Mouse (Mus musculus): ENCODE results near the gene Tbc1d5.
"Not testable (repeated sequence)": the region's sequence is repeated elsewhere in the genome, so short reads cannot be mapped to it uniquely, and the experiment has no call there.

The Tbc1d5 gene

DNA sequence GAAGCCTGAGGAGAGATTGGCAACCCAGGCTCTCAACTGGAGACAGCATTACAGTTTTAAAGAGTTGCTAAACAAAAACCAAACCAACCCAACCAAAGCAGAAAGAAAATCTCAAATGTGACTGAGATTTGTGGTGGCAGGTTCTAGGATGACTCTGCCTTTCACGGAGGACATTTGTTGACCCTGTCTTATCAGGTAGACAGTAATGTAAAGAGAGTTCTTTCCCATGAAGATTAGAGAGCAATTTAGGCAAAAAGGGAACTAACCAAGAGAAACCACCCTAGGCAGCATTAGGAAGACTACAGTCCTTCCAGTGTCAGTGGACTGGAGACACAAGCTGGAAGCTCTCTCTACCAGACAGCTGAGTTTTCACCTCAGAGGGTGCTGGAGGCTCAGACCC is 438.3 kb downstream of the Tbc1d5 start:
- no peak for DNase-seq

DNA sequence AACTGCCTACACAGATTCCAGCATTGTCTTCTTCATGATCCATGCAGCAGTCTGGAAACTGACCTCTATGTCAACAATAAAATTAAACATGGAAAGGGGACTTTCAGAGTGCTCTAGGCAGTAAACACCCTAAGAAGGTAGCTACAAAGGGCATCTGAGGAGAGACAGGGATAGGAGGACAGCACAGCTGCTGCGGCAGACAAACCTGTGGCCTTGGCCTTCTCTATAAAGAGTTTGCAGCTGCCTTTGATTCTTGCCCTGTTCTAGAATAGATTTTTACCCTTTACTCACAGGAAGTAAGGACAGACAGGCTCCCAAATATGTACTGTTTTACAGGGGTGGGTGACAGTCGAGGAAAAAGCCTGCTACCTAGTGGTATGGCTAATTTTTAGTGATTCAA is 440.7 kb downstream of the Tbc1d5 start:
- DNase-seq = no peak

DNA sequence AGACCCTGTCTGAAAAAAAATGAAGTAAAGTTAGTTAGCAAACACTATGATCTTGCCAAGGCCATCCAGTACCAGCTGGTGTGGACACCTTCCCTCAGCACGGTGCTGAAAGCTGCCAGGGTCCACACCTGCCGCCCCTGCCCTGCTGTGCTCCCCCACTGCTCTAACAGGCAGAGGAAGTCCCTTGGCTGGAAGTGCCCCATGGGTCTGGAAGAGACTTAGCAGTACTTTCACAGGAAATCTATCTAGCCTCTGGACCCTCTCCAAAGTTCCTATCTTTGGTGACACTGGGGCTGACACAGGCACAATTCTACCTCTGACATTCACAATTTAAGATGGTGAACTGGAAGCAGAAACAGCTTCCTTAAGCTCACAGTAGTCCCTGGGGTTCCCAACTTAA is 442.1 kb downstream of the Tbc1d5 start:
- DNase-seq = no peak

DNA sequence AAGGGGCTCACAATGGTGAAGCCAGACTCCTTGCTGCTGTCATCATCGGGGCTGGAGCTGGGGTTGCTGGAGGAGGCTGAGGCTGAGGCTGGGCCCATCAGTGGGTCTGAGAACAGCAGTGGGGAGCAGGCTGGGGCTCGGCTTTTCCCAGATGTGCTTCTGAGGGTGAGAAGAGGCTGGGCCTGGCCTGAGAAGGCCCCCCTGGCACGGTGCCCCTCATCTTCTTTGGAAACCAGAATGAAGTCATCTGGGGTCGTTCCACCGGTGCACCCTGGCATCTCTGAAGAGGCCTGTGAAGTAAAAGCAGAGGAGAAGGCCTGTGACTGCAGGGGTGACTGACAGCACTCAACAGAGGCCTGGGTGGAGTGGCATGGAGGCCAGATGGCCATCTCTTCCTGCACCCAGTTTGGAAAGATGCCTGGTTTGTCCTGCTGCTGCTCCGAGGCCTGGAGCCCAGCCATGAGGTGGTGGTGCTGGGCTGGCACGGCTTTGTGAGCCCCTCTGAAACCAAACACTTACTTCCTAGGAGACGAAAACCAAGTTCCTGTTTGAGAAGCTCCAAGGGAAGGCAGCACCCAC is 443.1 kb downstream of the Tbc1d5 start:
- DNase-seq = peak; percentile 20

DNA sequence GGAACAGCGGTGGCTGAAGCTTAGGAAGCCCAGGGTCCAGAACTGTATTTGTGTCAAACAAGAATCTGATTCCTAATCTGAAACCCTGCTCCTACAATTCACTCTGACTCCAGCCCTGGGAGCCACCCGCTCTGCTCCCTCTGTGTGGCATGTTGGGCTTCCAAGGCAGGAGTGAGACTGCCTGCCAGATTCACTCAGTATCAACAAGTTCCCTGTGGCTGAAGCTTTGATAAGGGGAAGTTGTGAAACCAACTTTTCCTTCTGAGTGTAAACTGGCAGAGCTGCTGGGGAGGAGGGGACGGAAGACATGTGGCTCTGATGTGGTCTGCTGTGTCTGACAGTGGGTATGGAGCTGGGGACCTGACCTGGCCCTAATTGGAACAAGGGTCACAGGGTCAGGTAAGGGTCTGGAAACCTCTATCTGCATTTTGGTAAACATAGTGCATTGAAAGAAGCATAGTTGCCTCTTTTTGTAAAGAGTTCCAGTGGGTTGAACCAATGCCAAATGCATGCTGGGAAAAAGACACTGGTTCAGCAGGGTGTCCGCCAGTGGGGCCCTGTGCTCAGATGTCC is 443.7 kb downstream of the Tbc1d5 start:
- no peak for DNase-seq

DNA sequence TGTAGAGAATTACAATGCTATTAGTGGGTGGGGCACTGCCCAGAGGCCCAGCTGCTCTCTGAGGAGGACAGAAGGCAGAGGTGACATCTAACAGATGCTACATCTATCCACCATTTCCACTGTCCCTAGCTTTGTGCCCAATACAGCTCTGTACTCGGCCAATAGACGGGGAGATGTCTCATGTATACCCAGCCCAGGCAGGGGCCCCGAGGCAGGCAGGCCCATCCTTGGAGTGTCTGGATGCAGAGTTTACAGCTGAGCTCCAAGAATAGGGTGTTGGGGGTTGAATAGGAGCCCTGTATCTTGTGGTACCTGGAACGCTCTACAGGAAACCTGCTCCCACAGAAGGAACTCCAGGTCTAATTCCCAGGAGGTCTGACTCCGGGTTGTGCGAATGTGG is 444.4 kb downstream of the Tbc1d5 start:
- DNase-seq = no peak

DNA sequence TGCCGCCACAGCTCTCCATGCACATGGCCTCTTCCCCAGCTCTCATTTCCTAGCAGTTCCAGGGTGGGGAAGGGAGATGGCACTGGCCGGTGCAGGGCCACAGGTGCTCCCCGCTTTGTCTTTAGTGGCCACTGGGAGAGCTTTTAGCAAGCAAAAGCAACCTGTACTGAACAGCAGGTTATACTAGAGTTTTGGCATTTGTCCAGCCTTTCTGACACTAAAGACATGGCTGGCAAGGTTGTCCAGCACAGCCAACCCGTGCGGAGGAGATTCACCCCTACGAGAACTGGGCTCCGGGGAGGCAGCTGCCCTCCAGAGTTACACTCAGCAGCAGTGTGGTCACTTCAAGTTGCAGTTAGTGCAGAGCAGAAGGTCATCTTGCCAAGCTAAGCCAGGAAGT is 445.8 kb downstream of the Tbc1d5 start:
- DNase-seq = no peak

DNA sequence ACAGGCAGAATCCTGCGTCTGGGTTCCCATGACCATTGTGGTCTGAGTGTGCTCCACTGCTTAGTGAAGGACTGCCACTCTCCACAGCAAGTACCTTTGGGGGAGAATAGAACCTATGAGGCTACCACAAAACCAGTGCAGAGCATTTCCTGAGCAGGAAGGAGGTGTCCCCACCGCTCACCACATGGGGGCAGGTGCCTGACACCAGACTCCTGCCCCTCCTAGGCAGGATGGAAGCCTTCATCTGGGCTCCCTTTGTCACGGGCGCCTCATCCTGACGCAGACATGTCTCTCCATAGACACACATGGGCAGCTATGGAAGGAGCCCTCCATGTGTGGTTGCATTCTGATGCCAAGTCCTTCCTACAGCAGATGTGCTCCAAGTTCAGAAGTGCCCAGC is 447.3 kb downstream of the Tbc1d5 start:
- DNase-seq = no peak

DNA sequence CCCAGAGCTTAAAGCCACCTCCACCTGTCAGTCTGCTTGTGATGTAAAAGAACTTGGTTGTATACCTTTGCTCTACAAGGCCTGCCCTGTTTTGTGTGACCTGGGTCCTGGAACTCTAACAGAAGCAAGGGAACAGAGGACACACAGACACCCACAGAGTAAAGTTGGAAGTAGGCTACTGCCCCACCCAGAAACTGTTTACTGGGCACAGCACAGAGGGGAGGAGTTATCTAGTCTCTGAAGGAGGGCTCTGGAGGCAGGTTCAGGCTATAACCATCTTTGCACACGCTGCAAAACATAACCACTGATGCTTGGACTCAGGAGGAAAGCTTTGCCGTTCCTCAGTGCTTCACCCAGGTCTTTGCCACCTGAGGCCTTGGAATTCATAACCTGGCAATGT is 448.3 kb downstream of the Tbc1d5 start:
- no peak for DNase-seq

DNA sequence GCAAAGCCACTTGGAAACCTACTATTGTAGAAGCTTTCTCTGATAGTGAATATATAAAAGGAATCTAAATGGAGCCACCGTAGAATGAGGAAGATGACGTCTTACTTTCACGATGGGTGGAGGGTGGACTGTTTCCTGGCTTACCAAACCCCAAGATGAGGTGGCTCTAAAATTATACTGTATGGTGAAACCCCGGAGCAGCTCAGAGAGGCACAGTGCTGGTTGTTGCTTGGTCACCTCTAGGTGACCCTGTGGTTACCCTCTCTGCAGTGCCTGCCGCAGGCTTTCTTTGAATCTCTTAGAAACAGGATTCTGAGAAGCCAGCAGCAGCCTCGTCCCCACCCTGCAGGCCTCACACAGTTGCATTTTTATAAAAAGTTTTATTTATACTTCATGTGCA is 449.6 kb downstream of the Tbc1d5 start:
- DNase-seq = no peak

DNA sequence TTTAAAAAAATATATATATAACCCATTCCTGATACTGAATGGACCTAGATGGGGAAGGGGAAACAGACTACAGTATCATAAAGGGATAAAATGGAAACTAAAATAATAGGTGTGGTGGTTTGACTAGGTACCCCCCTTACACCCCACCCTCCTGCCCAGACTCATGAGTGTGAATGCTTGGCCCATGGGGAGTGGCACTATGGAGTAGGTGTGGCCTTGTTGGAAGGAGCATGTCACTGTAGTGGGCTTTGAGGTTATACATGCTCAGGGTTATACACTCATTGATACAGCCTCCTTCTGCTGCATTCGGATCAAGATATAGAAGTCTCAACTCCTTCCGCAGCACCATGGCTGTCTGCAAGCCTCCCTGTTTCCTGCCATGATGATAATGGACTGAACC is 450.1 kb downstream of the Tbc1d5 start:
- DNase-seq = no peak

DNA sequence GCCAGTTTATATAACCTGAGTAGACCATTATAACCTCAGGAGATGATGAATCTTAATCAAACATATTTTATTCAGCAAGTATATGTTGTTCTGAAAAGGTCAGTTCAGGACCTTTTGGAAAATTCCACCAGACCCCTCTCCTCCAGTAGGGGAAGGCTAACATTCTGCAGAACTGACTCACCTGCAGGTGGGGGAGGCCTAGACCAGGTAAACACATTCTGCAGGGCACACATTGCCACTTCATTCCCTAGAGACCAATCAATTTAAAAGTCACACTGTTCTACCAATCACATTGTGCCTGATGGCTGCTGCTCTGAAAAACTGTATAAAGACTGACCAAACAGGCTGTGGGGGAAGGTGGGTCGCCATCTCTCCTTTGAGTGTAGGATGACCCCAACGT is 452.9 kb downstream of the Tbc1d5 start:
- no peak for DNase-seq

DNA sequence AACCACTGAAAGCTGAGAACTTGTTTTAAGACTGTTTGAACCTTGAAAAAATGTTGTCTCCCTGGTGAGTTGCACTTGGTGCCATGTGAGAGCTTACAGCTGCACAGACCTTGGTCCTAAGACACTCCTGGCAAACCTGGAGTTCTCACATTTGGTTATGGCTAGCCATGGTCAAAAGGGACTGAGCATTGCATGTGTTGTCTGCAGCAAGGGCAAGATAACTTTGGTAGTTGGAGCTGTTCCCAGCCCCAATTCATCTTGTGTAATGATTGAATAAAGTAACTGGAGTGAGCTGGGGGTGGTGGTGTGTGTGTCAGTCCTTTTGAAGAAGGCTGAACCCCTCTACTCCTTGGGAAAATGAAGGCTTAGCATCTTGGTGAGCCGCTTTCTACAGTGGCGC is 454.8 kb downstream of the Tbc1d5 start:
- DNase-seq = no peak

DNA sequence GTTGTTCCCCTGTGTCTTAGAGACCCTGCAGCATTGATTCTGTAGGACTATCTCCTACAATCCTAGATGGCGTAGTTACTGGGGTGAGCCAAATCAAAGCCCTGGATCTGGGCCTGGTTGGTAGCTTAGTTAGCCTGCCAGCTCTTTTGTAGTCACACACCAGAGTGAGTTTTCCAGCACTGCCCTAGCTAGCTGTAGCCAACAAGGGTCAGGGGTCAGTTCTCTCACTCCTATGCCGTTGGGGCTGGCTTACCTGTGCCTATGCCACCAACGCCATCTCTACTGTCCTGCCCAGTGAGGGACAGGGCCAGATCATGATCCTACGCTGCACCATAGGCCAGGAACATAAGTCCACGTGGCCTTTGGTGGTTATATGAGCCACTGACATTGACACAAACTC is 461.6 kb downstream of the Tbc1d5 start:
- DNase-seq = no peak

DNA sequence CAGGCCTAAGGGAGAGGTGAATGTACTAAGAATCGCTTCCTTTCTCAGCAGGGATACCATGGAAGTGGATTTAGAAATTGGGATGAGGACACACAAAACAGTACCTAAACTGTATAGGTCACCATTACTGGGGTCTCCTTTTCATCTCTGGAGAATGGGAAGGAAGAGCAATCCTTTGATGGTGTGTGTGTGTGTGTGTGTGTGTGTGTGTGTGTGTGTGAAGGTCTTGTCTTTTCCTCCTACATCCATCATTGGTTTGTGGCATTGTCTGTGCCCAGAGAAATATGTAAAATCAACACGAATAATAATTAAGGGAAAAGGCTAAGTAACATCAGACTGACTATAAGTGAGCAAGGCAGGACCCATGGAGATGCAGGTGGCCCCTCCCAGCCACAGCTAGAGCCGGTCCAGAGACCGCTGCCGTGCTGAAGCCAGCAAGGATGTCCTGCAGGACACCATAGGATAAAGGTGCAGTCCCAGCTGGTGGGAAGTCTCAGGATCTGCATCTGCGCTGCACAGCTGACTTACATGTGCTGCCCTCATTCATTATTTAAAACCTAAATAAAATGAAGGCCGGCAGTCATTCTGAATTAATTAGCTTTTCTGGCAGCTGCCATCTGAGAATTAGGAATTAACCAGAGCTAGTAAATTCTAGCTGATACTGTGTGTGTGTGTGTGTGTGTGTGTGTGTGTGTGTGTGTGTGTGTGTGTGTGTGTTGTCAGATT is 468.5 kb downstream of the Tbc1d5 start:
- DNase-seq = no peak

DNA sequence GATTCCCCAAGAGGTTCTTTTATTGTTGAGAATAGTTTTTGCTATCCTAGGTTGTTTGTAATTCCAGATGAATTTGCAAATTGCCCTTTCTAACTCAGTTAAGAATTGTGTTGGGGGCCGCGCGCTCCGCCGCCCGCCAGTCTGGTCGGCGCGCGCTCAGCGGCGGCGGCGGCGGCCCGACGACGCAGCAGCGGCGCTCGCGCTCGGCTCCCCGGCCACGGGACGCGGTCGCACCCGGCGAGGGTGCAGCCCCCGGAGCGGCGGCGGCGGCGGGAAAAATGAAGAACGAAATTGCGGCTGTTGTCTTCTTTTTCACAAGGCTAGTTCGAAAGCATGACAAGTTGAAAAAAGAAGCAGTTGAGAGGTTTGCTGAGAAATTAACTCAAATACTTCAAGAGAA is 480.7 kb downstream of the Tbc1d5 start:
- not testable (repeated sequence) for DNase-seq

DNA sequence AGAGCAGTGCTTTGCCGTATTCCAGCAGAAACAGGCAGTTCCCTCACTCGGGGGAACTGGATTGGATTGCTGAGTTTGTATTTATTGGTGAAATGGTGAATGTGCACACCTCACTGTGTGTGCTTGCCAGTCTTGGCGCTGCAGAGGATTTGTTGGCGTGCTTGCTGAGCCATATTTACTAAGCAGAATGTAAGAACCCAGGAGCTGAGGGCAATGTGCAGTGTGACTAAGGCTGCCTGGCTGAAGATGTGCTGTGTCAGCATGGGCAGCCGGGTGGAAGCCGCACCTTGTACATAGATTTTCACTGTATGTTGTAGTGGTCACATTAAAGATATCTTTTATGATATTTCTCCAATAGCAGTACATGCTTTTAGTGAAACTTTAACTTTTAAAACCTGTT is 491.0 kb downstream of the Tbc1d5 start:
- no peak for DNase-seq

DNA sequence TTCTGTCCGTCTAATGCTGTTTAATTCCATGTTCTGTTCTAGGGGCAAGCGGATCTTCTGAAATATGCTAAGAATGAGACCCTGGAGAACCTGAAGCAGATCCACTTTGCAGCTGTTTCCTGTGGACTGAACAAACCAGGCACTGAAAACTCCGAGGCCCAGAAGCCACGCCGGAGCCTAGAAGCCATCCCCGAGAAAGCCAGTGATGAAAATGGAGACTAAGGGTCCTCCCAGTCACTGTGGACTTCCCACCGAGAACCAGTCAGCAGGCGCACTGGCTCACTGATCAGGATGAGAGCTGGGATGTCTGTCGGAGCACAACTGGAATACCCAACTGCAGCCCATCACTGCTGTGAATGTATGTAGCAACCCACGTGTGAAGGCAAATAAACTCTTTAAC is 491.5 kb downstream of the Tbc1d5 start:
- DNase-seq = no peak

DNA sequence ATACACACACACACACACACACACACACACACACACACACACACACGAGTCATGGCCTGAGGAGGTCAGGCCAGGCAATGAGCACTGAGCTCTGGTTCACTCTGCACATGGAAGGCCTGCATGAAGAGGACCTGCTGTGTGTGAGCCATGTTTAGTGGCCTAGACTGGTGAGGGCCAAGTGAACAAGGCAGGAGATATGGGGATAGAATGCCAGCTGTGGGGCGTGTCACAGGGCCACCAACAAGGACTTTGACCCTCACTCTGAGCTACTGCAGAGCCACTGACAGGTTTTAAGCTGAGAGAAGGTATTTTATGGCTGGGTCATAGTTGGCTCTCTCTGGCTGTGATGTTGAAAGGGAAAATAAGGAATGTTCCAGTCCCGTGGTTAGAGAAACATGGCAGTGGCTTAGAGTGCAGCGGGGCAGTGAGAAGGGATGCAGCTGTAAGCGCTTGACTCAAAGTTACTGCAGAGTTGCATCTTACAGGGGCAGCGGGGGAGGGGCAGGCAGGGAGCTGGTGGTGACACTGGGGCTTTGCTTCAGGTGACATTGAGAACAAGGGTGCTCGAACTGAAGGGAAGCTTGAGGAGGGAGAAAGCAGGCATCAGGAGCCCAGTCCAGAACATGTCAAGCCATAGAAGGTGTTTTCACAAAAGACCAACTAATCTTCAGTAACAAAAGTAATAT is 494.0 kb downstream of the Tbc1d5 start:
- DNase-seq = no peak

Measured in right cerebral cortex, postnatal 25 days (tissue).